ENCODE assay signal across 9 mouse cellular contexts in genomic region chr11:120280281-120280773, GRCm38 (mm10). TPM values are rescaled to one million over a fixed set of nuclear protein-coding genes. Genes with fewer than 3 reads are reported as not detected.
DNase-seq lines count a peak whose midpoint lies in the region; ATAC-seq and TF ChIP-seq lines count a peak whose summit lies in the region.
"Had no signal": no experiment of that assay in that cellular context is flagged by ENCODE, and none has a peak within 500 bp of the region (broad histone marks: within the 10 kb centered on the region; RNA-seq: fewer than 3 reads in every experiment).

No protein-coding gene starts in this region.

- no peak overlapping the region for H3K4me2 ChIP-seq in embryonic facial prominence, embryonic 14.5 days (ENCODE audit: low read depth, low read length)
- H3K4me2 ChIP-seq in intestine, embryonic 16.5 days (ENCODE audit: low read depth, low read length), result no peak overlapping the region
- H3K4me2 ChIP-seq: embryonic facial prominence, embryonic 15.5 days had no signal

- H3K27ac ChIP-seq in bone marrow macrophage, adult 2 months (ENCODE audit: insufficient read depth, low read depth, low read length), result no peak overlapping the region
- peak overlapping the region; percentile 15; the same call in 1 of the 2 replicates for H3K27ac ChIP-seq in embryonic facial prominence, embryonic 14.5 days (replicated peaks; ENCODE audit: low read depth, low read length)
- H3K27ac ChIP-seq in intestine, embryonic 16.5 days (ENCODE audit: low read length), result no peak overlapping the region
- no peak overlapping the region for H3K27ac ChIP-seq in olfactory bulb, adult 2 months (ENCODE audit: insufficient read depth, low read depth, low read length)
- H3K27ac ChIP-seq: embryonic facial prominence, embryonic 15.5 days had no signal

- H3K27me3 ChIP-seq in embryonic facial prominence, embryonic 14.5 days (replicated peaks; ENCODE audit: control insufficient read depth, insufficient read depth, low read length), result no peaks in the 10 kb centered on the region
- H3K27me3 ChIP-seq in intestine, embryonic 16.5 days (replicated peaks; ENCODE audit: control insufficient read depth, insufficient read depth, low read length), result no peaks in the 10 kb centered on the region
- H3K27me3 ChIP-seq: embryonic facial prominence, embryonic 15.5 days had no signal

- H3K9me3 ChIP-seq in embryonic facial prominence, embryonic 14.5 days (ENCODE audit: control insufficient read depth, low read length), result no peaks in the 10 kb centered on the region
- H3K9me3 ChIP-seq in intestine, embryonic 16.5 days (ENCODE audit: control insufficient read depth, low read length), result no peaks in the 10 kb centered on the region
- H3K9me3 ChIP-seq: embryonic facial prominence, embryonic 15.5 days had no signal

- H3K4me3 ChIP-seq in bone marrow macrophage, adult 2 months (ENCODE audit: insufficient read depth, low read length), result no peak overlapping the region
- no peak overlapping the region for H3K4me3 ChIP-seq in embryonic facial prominence, embryonic 14.5 days (ENCODE audit: low read depth, low read length)
- H3K4me3 ChIP-seq in intestine, embryonic 16.5 days (ENCODE audit: low read length), result no peak overlapping the region
- no peak overlapping the region for H3K4me3 ChIP-seq in lung, adult 2 months (replicated peaks; ENCODE audit: extremely low read depth, low read depth, low read length)
- no peak overlapping the region for H3K4me3 ChIP-seq in olfactory bulb, adult 2 months (ENCODE audit: insufficient read depth, low read depth, low read length)
- H3K4me3 ChIP-seq: embryonic facial prominence, embryonic 15.5 days had no signal

- TF ChIP-seq CTCF in bone marrow macrophage, adult 2 months (IDR thresholded peaks at IDR 0.05; ENCODE audit: low read depth, low read length), result peak; percentile 53
- TF ChIP-seq CTCF in lung, adult 2 months (IDR thresholded peaks at IDR 0.05; ENCODE audit: insufficient read depth, low read length), result peak; percentile 56
- TF ChIP-seq CTCF in olfactory bulb, adult 2 months (IDR thresholded peaks at IDR 0.05; ENCODE audit: insufficient read depth, low read depth, low read length), result peak; percentile 30; the same call in 1 of the 2 replicates

- DNase-seq in ovary, postnatal 36 days (ENCODE audit: low spot score), result peak; percentile 44
- no peak for DNase-seq in ovary, postnatal 10 days (ENCODE audit: low spot score)
- no peak for DNase-seq in embryonic facial prominence, embryonic 14.5 days (ENCODE audit: low spot score)
- peak; percentile 62 for DNase-seq in lung, adult 2 months
- DNase-seq in frontal cortex, postnatal 10 days (ENCODE audit: low spot score in 2 of 2), result no peak

- peaks cover 96% of the 10 kb centered on the region for H3K36me3 ChIP-seq in embryonic facial prominence, embryonic 14.5 days (ENCODE audit: control insufficient read depth, insufficient read depth, low read length)
- H3K36me3 ChIP-seq in intestine, embryonic 16.5 days (ENCODE audit: control insufficient read depth, insufficient read depth, low read length), result peaks cover 23% of the 10 kb centered on the region

- WGBS in embryonic facial prominence, embryonic 14.5 days, result 60% methylated on average over 25 of the region's 25 CpGs
- 71% methylated on average over 25 of the region's 25 CpGs for WGBS in intestine, embryonic 16.5 days
- WGBS in lung, adult 2 months, result 77% methylated on average over 25 of the region's 25 CpGs
- 35% methylated on average over 25 of the region's 25 CpGs for WGBS in olfactory bulb, adult 2 months

- ATAC-seq in embryonic facial prominence, embryonic 14.5 days (ENCODE audit: low read depth), result peak; percentile 32; the same call in 1 of the 2 replicates
- ATAC-seq in intestine, embryonic 16.5 days, result peak; percentile 28; the same call in 1 of the 2 replicates

- H3K4me1 ChIP-seq in bone marrow macrophage, adult 2 months (ENCODE audit: control insufficient read depth, insufficient read depth, low read length), result peaks cover 9% of the 10 kb centered on the region
- no peaks in the 10 kb centered on the region for H3K4me1 ChIP-seq in embryonic facial prominence, embryonic 14.5 days (ENCODE audit: control insufficient read depth, insufficient read depth, low read length)
- no peaks in the 10 kb centered on the region for H3K4me1 ChIP-seq in intestine, embryonic 16.5 days (ENCODE audit: control insufficient read depth, insufficient read depth, low read length)
- H3K4me1 ChIP-seq in lung, adult 2 months (ENCODE audit: control insufficient read depth, insufficient read depth, low read length), result peaks cover 3% of the 10 kb centered on the region; the same call in 1 of the 2 replicates
- H3K4me1 ChIP-seq in olfactory bulb, adult 2 months (ENCODE audit: control insufficient read depth, insufficient read depth, low read length), result peaks cover 19% of the 10 kb centered on the region

- no peak overlapping the region for H3K9ac ChIP-seq in embryonic facial prominence, embryonic 14.5 days (ENCODE audit: low read depth, low read length)
- H3K9ac ChIP-seq in intestine, embryonic 16.5 days (ENCODE audit: low read depth, low read length), result no peak overlapping the region
- H3K9ac ChIP-seq: embryonic facial prominence, embryonic 15.5 days had no signal

- TF ChIP-seq POLR2A in bone marrow macrophage, adult 2 months (IDR thresholded peaks at IDR 0.05; ENCODE audit: borderline replicate concordance, low read depth, low read length), result no peak
- no peak for TF ChIP-seq POLR2A in lung, adult 2 months (IDR thresholded peaks at IDR 0.05; ENCODE audit: borderline replicate concordance, extremely low read depth, low read depth, low read length)
- no peak for TF ChIP-seq POLR2A in olfactory bulb, adult 2 months (IDR thresholded peaks at IDR 0.05; ENCODE audit: insufficient read depth, low read depth, low read length)

RNA-seq across cellular contexts. Expression of gene Bahcc1, which starts 47.6 kb away (rescaled TPM):
- polyA plus RNA-seq in bone marrow macrophage, adult 2 months (2012; ENCODE audit: insufficient read depth, insufficient read length, missing spikeins), result 5.2 and 5.7 TPM in 2 replicates
- polyA plus RNA-seq in embryonic facial prominence, embryonic 14.5 days (2014; fragmentation: Nextera tagmentation; extraction: Ambion mirVana), result 11.1 and 12.0 TPM in 2 replicates
- polyA plus RNA-seq in intestine, embryonic 16.5 days (2015; fragmentation: Nextera tagmentation; extraction: Ambion mirVana), result 4.9 and 5.7 TPM in 2 replicates
- 10.8 and 12.4 TPM in 2 replicates for polyA plus RNA-seq in lung, adult 2 months (2012; rRNA removed)
- polyA plus RNA-seq in olfactory bulb, adult 2 months (2012; ENCODE audit: insufficient read depth, insufficient read length, low replicate concordance, missing spikeins), result not detected in 2 replicates

Comparison
In these comparisons a context has a peak if more than half of its experiments do, and no peak if none do; other contexts are left out.
1. DNase-seq: peak in ovary, postnatal 36 days (single experiment) and lung, adult 2 months (single experiment); none in ovary, postnatal 10 days (single experiment), embryonic facial prominence, embryonic 14.5 days (single experiment) and frontal cortex, postnatal 10 days (0 of 2).
2. Peak in every context shown above with its lines, with median percentiles within 50 percentile points of each other: CTCF ChIP-seq.